Mouse (Mus musculus) embryonic facial prominence, embryonic 11.5 days (tissue): ENCODE data around the gene Rrh. TPM values are rescaled to one million over a fixed set of nuclear protein-coding genes. Genes with fewer than 3 reads are reported as not detected.

Experiments
- polyA plus RNA-seq: library from polyadenylated mRNA; unstranded; fragments of >200 nt; fragmentation: Nextera tagmentation; extraction: Ambion mirVana; gene quantifications from 2 replicates; pipeline ENCODE4 v1.2.1, GENCODE M21; 2014

Gene Rrh
- polyA plus RNA-seq, 1 experiment from 2014 or later = 0.15 TPM

Other genes starting within 250 kb of the Rrh start
- 1.3 and 1.6 TPM in 2 replicates for gene Egf, start 67.3 kb downstream of the Rrh start, polyA plus RNA-seq
- gene Lrit3, start 18.6 kb downstream of the Rrh start, polyA plus RNA-seq = not detected in 2 replicates
- 44.5 and 47.3 TPM in 2 replicates for gene Gar1, start 8.8 kb upstream of the Rrh start, polyA plus RNA-seq
- 0.45 and 0.52 TPM in 2 replicates for gene Cfi, start 13.3 kb upstream of the Rrh start, polyA plus RNA-seq
- 30.1 and 30.2 TPM in 2 replicates for gene Pla2g12a, start 56.0 kb upstream of the Rrh start, polyA plus RNA-seq
- gene Casp6, start 78.8 kb upstream of the Rrh start, polyA plus RNA-seq = 111 and 119 TPM in 2 replicates
- gene Mcub, start 147.6 kb upstream of the Rrh start, polyA plus RNA-seq = 1.6 and 1.7 TPM in 2 replicates
- 24.8 and 33.1 TPM in 2 replicates for gene Sec24b, start 239.0 kb upstream of the Rrh start, polyA plus RNA-seq